1 mouse cellular context compared by ENCODE assay signal in the genomic region with DNA sequence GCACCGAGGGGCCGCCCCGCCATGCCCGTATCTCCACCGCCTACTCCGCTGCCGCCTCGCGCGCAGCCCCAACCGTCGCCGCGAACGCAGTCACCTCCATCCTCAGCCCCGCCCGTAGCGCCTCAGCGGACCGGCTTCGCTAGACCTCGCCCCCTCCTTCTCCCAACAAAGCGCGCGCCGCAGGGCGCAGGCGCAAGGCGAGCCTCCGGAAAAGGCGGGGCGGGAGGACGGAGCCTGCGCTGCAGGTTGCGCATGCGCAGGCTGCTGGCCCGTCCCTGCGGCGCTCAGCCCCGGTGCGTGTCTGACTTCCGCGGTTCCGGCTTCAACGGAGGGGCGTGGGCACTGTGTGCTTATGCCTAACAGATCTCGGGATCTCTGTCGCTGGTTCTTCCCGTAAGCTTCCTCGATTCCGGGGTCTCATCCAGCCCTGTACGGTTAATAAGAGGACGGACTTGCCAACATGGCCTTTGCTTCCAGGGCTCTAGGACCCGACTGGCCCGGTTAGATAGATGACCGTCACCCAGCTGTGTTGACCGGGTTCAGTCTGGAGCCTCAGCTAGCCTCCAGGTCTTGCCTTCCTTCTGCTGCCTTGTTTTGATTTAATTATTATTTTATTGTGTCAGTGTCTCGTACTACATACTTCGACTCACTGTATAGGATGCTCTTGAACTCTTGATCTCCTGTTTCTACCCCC.
A peak's percentile ranks its signal among the peaks of the same experiment; 100 is the strongest.
TF ChIP-seq lines count a peak whose summit lies in the region.

A gene (minus strand): TSS at position 201 of the 694 bp plus-strand sequence.

TF ChIP-seq in CH12.LX, 34 proteins besides CTCF, POLR2A, EP300 and RAD21 (continued from another document):
- TF ChIP-seq IRF4 (IDR thresholded peaks at IDR 0.05; ENCODE audit: low read depth, low read length), result 0 out of 2 replicates have a peak, but pooled peaks have one; percentile 60
- peak; percentile 79; the same call in 1 of the 2 replicates for TF ChIP-seq TCF12 (IDR thresholded peaks at IDR 0.05; ENCODE audit: low read depth, low read length)
- TF ChIP-seq ELF1 (IDR thresholded peaks at IDR 0.05; ENCODE audit: low read depth, low read length), result peak; percentile 96
- TF ChIP-seq PAX5 (IDR thresholded peaks at IDR 0.05; ENCODE audit: low read length), result no peak
- TF ChIP-seq MAX (IDR thresholded peaks at IDR 0.05; ENCODE audit: low read length), result peak; percentile 64; the same call in 1 of the 2 replicates
- TF ChIP-seq MYC (IDR thresholded peaks at IDR 0.05; ENCODE audit: low read depth, low read length), result peak; percentile 68
- TF ChIP-seq POLR2AphosphoS2 (IDR thresholded peaks at IDR 0.05; ENCODE audit: low read depth, low read length), result peak; percentile 82; the same call in 1 of the 2 replicates
- no peak for TF ChIP-seq ZNF384 (IDR thresholded peaks at IDR 0.05; ENCODE audit: low read depth, low read length)
- TF ChIP-seq GABPA (IDR thresholded peaks at IDR 0.05; ENCODE audit: insufficient replicate concordance, low read depth, low read length), result no peak; the same call in 1 of the 2 replicates
- no peak for TF ChIP-seq TBP (conservative IDR thresholded peaks at IDR 0.05; ENCODE audit: low read depth, low read length)
- no peak for TF ChIP-seq ZKSCAN1 (IDR thresholded peaks at IDR 0.05; ENCODE audit: borderline replicate concordance, low read depth, low read length)
- TF ChIP-seq USF2 (conservative IDR thresholded peaks at IDR 0.05; ENCODE audit: low read depth, low read length), result no peak
- no peak for TF ChIP-seq JUN (IDR thresholded peaks at IDR 0.05; ENCODE audit: insufficient read depth, low read depth, low read length)
- peak; percentile 93 for TF ChIP-seq ZMIZ1 (IDR thresholded peaks at IDR 0.05; ENCODE audit: low read depth, low read length)
- peak; percentile 100 for TF ChIP-seq NRF1 (IDR thresholded peaks at IDR 0.05; ENCODE audit: low read depth, low read length)
- peak; percentile 91 for TF ChIP-seq MAZ (IDR thresholded peaks at IDR 0.05; ENCODE audit: low read depth, low read length)
- TF ChIP-seq MAFK (IDR thresholded peaks at IDR 0.05; ENCODE audit: insufficient replicate concordance, low read length), result no peak
- TF ChIP-seq SIN3A (IDR thresholded peaks at IDR 0.05; ENCODE audit: low read length), result peak; percentile 94
- peak; percentile 90 for TF ChIP-seq MXI1 (IDR thresholded peaks at IDR 0.05; ENCODE audit: low read depth, low read length)
- TF ChIP-seq ETS1 (conservative IDR thresholded peaks at IDR 0.05; ENCODE audit: low read depth, low read length), result no peak
